Mouse (Mus musculus) ZHBTc4 (cell line): Measurements from ENCODE around the gene Ovgp1.
"Not testable (repeated sequence)": the region's sequence is repeated elsewhere in the genome, so short reads cannot be mapped to it uniquely, and the experiment has no call there.

ENCODE experiments used
- DNase-seq: peaks from one replicate; pipeline ENCODE4 v3.0.0-alpha.2; 2011; ENCODE audit warnings: low read depth, low spot score

Gene Ovgp1

GRCm38 (mm10) chr3:105994730-105995129 lies 21.2 kb downstream of the Ovgp1 start:
- DNase-seq: no peak

DNA sequence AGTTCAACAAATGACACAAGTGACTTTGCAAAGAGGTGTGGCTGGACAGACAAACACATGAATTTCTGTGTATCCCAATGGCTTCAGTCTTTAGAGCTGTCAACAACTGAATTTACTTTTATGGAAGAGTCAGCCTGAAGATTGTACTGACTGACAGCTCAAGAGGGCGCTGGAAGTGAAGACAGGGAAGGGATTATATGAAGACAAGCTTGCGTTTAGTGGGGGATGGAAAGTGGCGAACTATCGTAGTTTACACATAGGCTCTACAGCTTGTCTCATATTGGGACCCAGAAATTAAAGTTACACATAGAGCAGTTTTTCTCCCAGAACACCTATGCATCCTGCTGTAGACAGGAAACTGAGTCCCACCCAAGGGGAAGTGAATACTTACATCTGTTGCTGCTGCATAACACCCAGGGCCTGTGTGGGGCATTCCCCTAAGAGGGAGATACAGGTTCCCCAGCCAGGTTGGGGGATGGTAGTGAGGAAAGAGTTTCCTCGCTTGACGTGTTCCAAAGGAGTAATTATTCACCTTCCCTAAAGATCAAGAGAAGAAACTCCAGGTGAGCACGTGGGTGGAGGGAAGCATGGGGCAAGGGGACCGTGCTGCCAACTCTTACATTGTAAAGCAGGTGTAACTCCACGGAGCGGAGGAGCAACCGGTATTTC lies 27.3 kb downstream of the Ovgp1 start:
- no peak for DNase-seq

GRCm38 (mm10) chr3:106001416-106002370 lies 28.2 kb downstream of the Ovgp1 start:
- DNase-seq: peak; percentile 88

DNA sequence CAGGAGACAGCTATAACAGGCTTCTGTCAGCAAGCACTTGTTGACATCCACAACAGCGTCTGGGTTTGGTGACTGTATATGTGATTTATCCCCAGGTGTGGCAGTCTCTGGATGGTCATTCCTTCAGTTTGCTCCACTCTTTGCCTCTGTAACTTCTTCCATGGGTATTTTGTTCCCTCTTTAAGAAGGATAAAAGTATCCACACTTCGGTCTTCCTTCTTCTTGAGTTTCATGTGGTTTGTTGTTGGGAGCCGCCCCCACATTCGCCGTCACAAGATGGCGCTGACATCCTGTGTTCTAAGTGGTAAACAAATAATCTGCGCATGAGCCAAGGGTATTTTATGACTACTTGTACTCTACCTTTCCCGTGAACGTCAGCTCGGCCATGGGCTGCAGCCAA lies 29.8 kb downstream of the Ovgp1 start:
- not testable (repeated sequence) for DNase-seq

DNA sequence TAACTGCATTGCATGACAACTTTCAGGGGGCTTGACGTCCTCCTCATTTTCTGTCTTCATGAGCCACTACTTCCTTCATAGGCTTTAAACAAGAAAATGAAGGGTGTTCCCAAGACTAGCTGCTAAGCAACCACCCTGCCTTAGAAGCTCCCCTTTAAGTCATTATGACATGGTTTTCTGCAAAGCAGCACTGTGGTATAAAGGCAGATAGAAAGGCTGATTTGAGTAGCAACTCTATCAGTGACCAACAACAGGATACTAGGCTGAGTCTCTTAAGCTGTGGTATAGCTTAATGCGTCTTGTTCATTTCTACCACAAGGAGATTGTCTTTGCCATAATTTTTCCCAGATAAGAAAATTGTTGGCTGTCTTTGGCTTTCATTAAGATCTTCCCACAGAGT lies 41.0 kb downstream of the Ovgp1 start, which contains the start of gene Pifo:
Gene Pifo, minus strand, starts transcription at position 101 of the 400 bp plus-strand sequence.
- no peak for DNase-seq

GRCm38 (mm10) chr3:106021840-106022239 lies 48.3 kb downstream of the Ovgp1 start:
- no peak for DNase-seq

GRCm38 (mm10) chr3:106024135-106024534 lies 50.6 kb downstream of the Ovgp1 start:
- no peak for DNase-seq

DNA sequence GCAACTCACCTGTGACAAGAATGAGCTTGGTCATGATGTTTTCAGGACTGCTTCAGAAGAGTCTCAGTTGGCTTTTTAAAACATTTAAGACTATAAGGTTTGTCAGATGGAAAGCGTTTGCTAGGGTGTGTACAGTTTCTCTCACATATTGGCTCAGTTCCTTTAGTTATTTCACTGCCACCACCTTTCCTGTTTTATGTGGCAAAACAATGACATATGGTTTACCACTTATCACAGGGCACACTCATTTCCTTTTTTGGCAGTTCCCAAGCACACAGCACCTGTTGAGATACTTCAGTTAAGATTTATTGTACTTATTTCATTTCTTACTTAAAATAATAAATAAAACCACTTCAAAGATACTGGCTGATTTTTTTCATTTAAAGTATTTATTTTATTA lies 59.3 kb downstream of the Ovgp1 start, which contains the start of gene Chil5:
Gene Chil5, minus strand, starts transcription at position 34 of the 400 bp plus-strand sequence.
- DNase-seq: no peak
